Mouse (Mus musculus): ENCODE results near the gene Rab43. TPM values are rescaled to one million over a fixed set of nuclear protein-coding genes. Genes with fewer than 3 reads are reported as not detected.

Rab43 gene
- total RNA-seq, 2 experiments from 2014 or later: 4.5 to 51.5 TPM

- no peak for ATAC-seq (replicated peaks; ENCODE audit: low FRiP score, low TSS enrichment, poor library complexity, severe bottlenecking)
Observed at GRCm38 (mm10) chr6:87810311-87810710, 1.7 kb downstream of the Rab43 start.

DNA sequence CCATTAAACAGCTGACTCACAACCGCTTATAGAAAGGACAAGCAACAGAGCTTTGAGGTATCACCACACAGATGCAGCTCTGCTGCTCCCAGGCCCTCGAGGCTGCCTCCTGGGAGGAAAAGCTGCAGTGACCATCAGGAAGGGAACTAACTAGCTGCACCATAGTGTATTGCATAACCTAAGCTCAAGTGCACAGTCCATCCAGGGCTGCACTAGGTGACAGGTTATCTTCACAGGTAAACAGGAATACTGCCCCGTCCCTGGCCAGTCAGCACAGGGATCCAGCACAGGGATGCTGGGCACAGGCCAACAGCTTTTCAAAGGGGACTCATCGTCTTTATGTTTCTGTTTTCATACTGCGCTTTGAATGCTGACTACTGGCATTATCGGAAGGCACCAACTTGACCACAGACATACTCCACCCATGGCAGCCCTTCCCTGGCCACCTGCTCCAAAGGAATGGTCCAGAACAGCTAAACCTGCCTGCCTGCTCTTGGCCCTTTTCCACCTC, 2.3 kb downstream of the Rab43 start:
- peak; percentile 23; the same call in 1 of the 2 replicates for ATAC-seq (replicated peaks; ENCODE audit: low FRiP score, low TSS enrichment, poor library complexity, severe bottlenecking)

- ATAC-seq (replicated peaks; ENCODE audit: low FRiP score, low TSS enrichment, poor library complexity, severe bottlenecking): no peak
Observed at GRCm38 (mm10) chr6:87809144-87809543, 2.8 kb downstream of the Rab43 start.

DNA sequence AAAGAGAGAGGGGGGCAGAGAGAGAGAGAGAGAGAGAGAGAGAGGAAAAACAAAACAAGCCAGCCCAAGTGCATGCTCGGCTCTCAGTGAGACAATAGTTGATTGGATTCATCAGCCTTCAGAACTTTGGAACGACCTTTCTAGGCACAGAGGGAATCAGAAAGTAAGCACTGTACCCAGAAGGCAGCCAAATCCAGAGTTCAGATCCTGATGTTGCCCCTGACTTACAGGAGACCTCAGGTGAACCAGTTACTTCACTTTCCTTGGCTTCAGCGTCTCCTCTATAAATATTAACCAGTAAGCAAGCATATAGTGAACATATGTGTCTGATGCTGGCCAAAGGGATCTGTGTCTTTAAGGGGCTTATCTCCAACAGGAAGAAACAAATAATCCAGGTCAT, 3.4 kb downstream of the Rab43 start:
- no peak for ATAC-seq (replicated peaks; ENCODE audit: low FRiP score, low TSS enrichment, poor library complexity, severe bottlenecking)

- no peak for ATAC-seq (replicated peaks; ENCODE audit: low FRiP score, low TSS enrichment, poor library complexity, severe bottlenecking)
Observed at GRCm38 (mm10) chr6:87807735-87808440, 4.1 kb downstream of the Rab43 start.

GRCm38 (mm10) chr6:87806857-87807256, 5.1 kb downstream of the Rab43 start:
- no peak for ATAC-seq (replicated peaks; ENCODE audit: low FRiP score, low TSS enrichment, poor library complexity, severe bottlenecking)

DNA sequence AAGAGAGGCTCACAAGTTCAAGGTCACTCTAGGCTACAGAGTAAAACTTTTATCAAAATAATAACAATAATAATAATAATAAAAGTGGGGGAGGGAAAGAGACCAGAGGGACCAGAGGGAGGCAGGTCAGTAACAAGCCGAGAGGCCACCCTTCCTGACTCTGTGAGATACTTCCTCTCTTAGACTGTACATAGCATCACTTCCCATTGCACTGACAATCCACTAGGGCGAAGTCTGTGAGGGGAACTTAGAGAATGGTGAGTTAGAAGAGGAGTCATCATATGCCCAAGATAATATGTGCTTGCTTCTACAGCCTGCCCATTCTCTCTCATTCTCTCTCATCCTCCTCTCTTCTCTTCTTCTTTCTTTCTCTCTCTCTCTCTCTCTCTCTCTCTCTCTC, 5.9 kb downstream of the Rab43 start:
- no peak for ATAC-seq (replicated peaks; ENCODE audit: low FRiP score, low TSS enrichment, poor library complexity, severe bottlenecking)

- ATAC-seq (replicated peaks; ENCODE audit: low FRiP score, low TSS enrichment, poor library complexity, severe bottlenecking): no peak
Observed at GRCm38 (mm10) chr6:87805448-87805847, 6.5 kb downstream of the Rab43 start.

DNA sequence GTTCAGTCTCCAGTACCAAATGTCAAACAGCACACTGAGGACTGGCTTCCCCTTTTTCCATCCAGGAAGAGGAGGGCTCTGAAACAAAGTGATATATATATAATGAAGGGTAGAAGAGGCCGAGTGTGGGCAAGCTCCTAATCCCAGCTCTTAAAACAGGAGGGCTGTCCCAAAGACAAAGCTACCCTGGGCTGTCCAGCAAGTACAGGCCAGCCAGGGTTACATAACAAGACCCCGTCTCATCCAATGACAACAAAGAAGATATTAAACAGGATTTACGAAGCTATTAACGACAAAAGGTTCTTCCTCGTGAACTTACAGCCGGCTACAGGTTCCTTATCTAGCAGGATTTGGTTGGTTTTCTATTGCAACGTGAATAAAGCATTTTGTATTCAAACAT, 7.1 kb downstream of the Rab43 start:
- ATAC-seq (replicated peaks; ENCODE audit: low FRiP score, low TSS enrichment, poor library complexity, severe bottlenecking): no peak

GRCm38 (mm10) chr6:87804036-87804435, 7.9 kb downstream of the Rab43 start:
- no peak for ATAC-seq (replicated peaks; ENCODE audit: low FRiP score, low TSS enrichment, poor library complexity, severe bottlenecking)

DNA sequence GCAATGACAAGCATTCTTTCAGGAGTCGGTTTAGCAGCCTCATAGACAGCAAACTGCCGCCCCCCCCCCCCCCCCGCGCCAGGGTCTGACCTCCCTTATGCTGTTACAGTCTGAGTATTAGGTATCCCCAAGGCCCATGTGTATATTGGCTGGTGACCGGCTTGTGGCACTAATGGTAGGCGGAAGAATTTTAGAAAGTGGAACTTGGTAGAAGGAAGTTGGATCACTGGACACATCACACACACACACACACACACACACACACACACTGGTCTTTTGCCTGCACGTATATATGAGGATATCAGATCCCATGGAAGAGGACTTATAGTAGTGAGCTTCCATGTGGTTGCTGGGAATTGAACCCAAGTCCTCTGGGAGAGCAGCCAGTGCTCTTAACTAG, 9.5 kb downstream of the Rab43 start:
- ATAC-seq (replicated peaks; ENCODE audit: low FRiP score, low TSS enrichment, poor library complexity, severe bottlenecking): no peak

DNA sequence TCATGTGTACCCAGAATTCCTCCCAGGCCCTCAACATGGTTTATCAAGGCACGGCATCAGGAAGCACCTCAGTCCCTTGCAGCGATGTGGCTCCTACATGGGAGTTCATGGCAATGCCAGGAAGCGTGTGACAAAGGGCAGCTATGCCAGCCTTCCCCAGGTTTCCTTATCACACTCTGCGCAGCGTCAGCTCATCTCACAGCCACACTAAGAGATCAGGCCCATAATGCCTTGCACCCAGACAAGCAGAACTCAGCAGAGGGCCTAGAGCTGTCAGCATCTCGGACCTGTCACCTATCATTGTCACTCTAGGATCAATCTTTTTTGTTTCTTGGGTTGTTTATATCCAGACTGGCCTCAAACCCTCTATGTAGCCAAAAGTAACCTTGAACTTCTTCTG, 12.4 kb downstream of the Rab43 start:
- peak; percentile 78 for ATAC-seq (replicated peaks; ENCODE audit: low FRiP score, low TSS enrichment, poor library complexity, severe bottlenecking)

GRCm38 (mm10) chr6:87797321-87797720, 14.6 kb downstream of the Rab43 start:
- ATAC-seq (replicated peaks; ENCODE audit: low FRiP score, low TSS enrichment, poor library complexity, severe bottlenecking): no peak

- peak; percentile 53 for ATAC-seq (replicated peaks; ENCODE audit: low FRiP score, low TSS enrichment, poor library complexity, severe bottlenecking)
Observed at GRCm38 (mm10) chr6:87796251-87796880, 15.6 kb downstream of the Rab43 start.

GRCm38 (mm10) chr6:87795385-87796150, 16.4 kb downstream of the Rab43 start:
- ATAC-seq (replicated peaks; ENCODE audit: low FRiP score, low TSS enrichment, poor library complexity, severe bottlenecking): no peak

DNA sequence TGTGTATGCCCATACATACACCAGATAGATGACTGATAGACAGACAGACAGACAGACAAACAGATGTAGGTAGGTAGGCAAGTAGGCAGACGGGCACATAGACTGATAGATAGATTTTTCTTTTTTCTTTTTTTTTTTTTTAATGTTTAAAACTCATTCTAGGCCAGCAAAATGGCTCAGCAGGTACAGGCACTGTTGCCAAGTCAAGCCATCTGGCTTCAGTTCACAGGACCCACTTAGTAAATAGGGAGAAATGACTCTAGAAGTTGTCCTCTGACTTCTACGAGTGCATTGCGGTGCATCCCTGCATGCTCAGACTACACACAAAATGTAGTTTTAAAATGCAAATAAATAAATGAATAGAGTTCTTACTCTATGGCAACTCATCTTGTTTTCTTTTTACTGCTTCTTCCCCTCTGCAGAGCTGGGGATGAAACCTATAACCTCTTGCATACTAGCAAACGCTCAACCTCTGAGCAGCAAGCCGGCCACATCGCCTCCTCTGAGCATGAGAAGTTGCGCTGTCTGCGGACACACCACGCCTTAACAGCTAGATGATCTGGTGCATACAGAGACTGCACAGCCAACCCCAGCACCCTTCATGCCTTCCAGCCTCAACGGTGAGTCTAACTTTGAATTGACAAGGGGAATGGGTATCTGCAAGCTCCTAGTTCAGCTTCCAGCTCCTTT, 18.0 kb downstream of the Rab43 start:
- ATAC-seq (replicated peaks; ENCODE audit: low FRiP score, low TSS enrichment, poor library complexity, severe bottlenecking): no peak

- no peak for ATAC-seq (replicated peaks; ENCODE audit: low FRiP score, low TSS enrichment, poor library complexity, severe bottlenecking)
Observed at GRCm38 (mm10) chr6:87791826-87792225, 20.1 kb downstream of the Rab43 start.

GRCm38 (mm10) chr6:87790779-87791480, 21.0 kb downstream of the Rab43 start:
- ATAC-seq (replicated peaks; ENCODE audit: low FRiP score, low TSS enrichment, poor library complexity, severe bottlenecking): peak; percentile 86

GRCm38 (mm10) chr6:87789791-87790190, 22.2 kb downstream of the Rab43 start:
- ATAC-seq (replicated peaks; ENCODE audit: low FRiP score, low TSS enrichment, poor library complexity, severe bottlenecking): no peak
